Mouse (Mus musculus) CH12.LX (cell line): ENCODE results near the gene Gm20695. TPM values are rescaled to one million over a fixed set of nuclear protein-coding genes. Genes with fewer than 3 reads are reported as not detected.

ENCODE experiments used
- DNase-seq: peaks from one replicate; pipeline ENCODE4 v3.0.0-alpha.2; 2013; ENCODE audit errors: extremely low read depth
- H3K27ac ChIP-seq: 2 replicates; pipeline ENCODE4 v1.5.1; 2012; ENCODE audit warnings: low read depth, mild to moderate bottlenecking, control low read depth, moderate library complexity; ENCODE audit not compliant: insufficient read depth
- H3K27me3 ChIP-seq: replicated peaks from 2 replicates; pipeline ENCODE3; 2012; ENCODE audit warnings: inconsistent platforms
- H3K36me3 ChIP-seq, 2 experiments: replicated peaks in 1 of 2; 2 replicates each; pipeline versions ENCODE3 to v1.6.1; 2012; ENCODE audit warnings: inconsistent platforms in 1 of 2, low read length in 1 of 2, mild to moderate bottlenecking in 1 of 2, mixed read lengths in 1 of 2, moderate library complexity in 1 of 2; ENCODE audit not compliant: control insufficient read depth in 1 of 2, insufficient read depth in 1 of 2
- H3K4me1 ChIP-seq, 2 experiments: 2 replicates each; pipeline ENCODE4 v1.6.1; 2012; ENCODE audit warnings: inconsistent platforms in 1 of 2, moderate library complexity in 1 of 2; ENCODE audit not compliant: insufficient read depth in 2 of 2, control insufficient read depth in 1 of 2
- H3K4me2 ChIP-seq: 2 replicates; pipeline ENCODE4 v1.6.1; 2012; ENCODE audit warnings: low read depth, mild to moderate bottlenecking, control low read depth; ENCODE audit not compliant: poor library complexity, insufficient read depth, severe bottlenecking
- H3K4me3 ChIP-seq, 3 experiments: fragments of 150-350 bp in 1 of 3; sonication (generic) in 1 of 3; replicated peaks in 1 of 3; 2 replicates each; pipeline versions ENCODE3 to v1.5.1; 2011 to 2012; ENCODE audit warnings: low read depth in 2 of 3, low read length in 2 of 3, mild to moderate bottlenecking in 2 of 3, moderate library complexity in 2 of 3, control low read depth in 1 of 3, improper control_type of control experiment in 1 of 3, inconsistent platforms in 1 of 3, mixed read lengths in 1 of 3; ENCODE audit not compliant: poor library complexity in 1 of 3
- H3K79me2 ChIP-seq: replicated peaks from 2 replicates; pipeline ENCODE4 v1.6.1; 2012; ENCODE audit warnings: mild to moderate bottlenecking, moderate library complexity; ENCODE audit not compliant: control insufficient read depth, poor library complexity, insufficient read depth, severe bottlenecking; ENCODE audit errors: extremely low read depth
- H3K9ac ChIP-seq: 2 replicates; pipeline ENCODE4 v1.6.1; 2012; ENCODE audit warnings: low read depth, mild to moderate bottlenecking, control low read depth, moderate library complexity; ENCODE audit not compliant: insufficient read depth
- H3K9me3 ChIP-seq: replicated peaks from 2 replicates; pipeline ENCODE3; 2012; ENCODE audit warnings: low read length, inconsistent platforms, mixed read lengths
- EP300 ChIP-seq: IDR thresholded peaks from 2 replicates; pipeline ENCODE4 v1.6.1; 2011; ENCODE audit warnings: low read length, improper control_type of control experiment
- IRF4 ChIP-seq: IDR thresholded peaks from 2 replicates; pipeline ENCODE4 v1.6.1; 2014; ENCODE audit warnings: low read depth, mild to moderate bottlenecking, inconsistent platforms, low read length, improper control_type of control experiment
- MXI1 ChIP-seq: IDR thresholded peaks from 2 replicates; pipeline ENCODE4 v1.6.1; 2011; ENCODE audit warnings: mild to moderate bottlenecking, low read depth, low read length, improper control_type of control experiment
- PAX5 ChIP-seq: IDR thresholded peaks from 2 replicates; pipeline ENCODE4 v1.6.1; 2012; ENCODE audit warnings: low read length, inconsistent platforms, mixed read lengths
- TCF12 ChIP-seq: IDR thresholded peaks from 2 replicates; pipeline ENCODE4 v1.6.1; 2014; ENCODE audit warnings: low read depth, mild to moderate bottlenecking, inconsistent platforms, low read length, improper control_type of control experiment
- UBTF ChIP-seq: IDR thresholded peaks from 2 replicates; pipeline ENCODE4 v1.6.1; 2012; ENCODE audit warnings: low read depth, mild to moderate bottlenecking, inconsistent platforms, low read length, improper control_type of control experiment, moderate library complexity
- USF2 ChIP-seq: conservative IDR thresholded peaks from 2 replicates; pipeline ENCODE4 v1.6.1; 2011; ENCODE audit warnings: low read depth, low read length, improper control_type of control experiment
- ZKSCAN1 ChIP-seq: IDR thresholded peaks from 2 replicates; pipeline ENCODE4 v1.6.1; 2012; ENCODE audit warnings: low read depth, inconsistent platforms, low read length, improper control_type of control experiment, borderline replicate concordance
- dilution Hi-C: fragments of 300-500 bp; cut with MboI; formaldehyde crosslinking; loops from 2 replicates; pipeline ENCODE4 v1.14.3; 2020; ENCODE audit warnings: low sequenced_read_pairs; ENCODE audit not compliant: extremely low pct_unique_long_range_greater_than_20kb, extremely low pct_ligation_motif_present
- in situ Hi-C: fragments of 300-500 bp; cut with MboI; formaldehyde crosslinking; loops from 3 replicates; pipeline ENCODE4 v1.14.3; 2019; ENCODE audit warnings: low sequenced_read_pairs, low pct_ligation_motif_present, low pct_unique_long_range_greater_than_20kb, mixed read lengths
- polyA plus RNA-seq: library from polyadenylated mRNA; unstranded; fragments of >175 nt; gene quantifications from 2 replicates; pipeline ENCODE4 v1.2.1, GENCODE M21; 2012; ENCODE audit warnings: low read depth; ENCODE audit not compliant: insufficient read length
- total RNA-seq, 2 experiments: library from RNA; depleted of rRNA; stranded (reverse); fragments of 300-350 nt in 1 of 2; fragments of >200 nt in 1 of 2; gene quantifications; 2 replicates each; pipeline ENCODE4 v1.2.3; 2012 to 2014

Gm20695 gene
- total and polyA plus RNA-seq, 3 experiments, result 0.89 to 1.2 TPM; not detected in 1

GRCm38 (mm10) chr16:3854437-3855182, 29.8 kb upstream of the Gm20695 start:
- in situ Hi-C loops, result no loop called here
- DNase-seq, result no peak
- peaks cover 2 to 5% of the 10 kb centered on the region in 2 experiments; a peak in 1 of 4 replicates for H3K4me1 ChIP-seq

GRCm38 (mm10) chr16:3855776-3856175, 28.7 kb upstream of the Gm20695 start:
- Histone ChIP-seq H3K4me2 (no peak overlapping the region), H3K9ac (no peak overlapping the region), H3K27me3 (no peaks in the 10 kb centered on the region), H3K4me3 (no peak overlapping the region), H3K27ac (no peak overlapping the region), H3K36me3 (peaks cover under 1 to 5% of the 10 kb centered on the region in 2 experiments), H3K4me1 (peaks cover 2 to 5% of the 10 kb centered on the region in 2 experiments; a peak in 1 of 4 replicates)
- in situ Hi-C loops, result no loop called here
- DNase-seq, result no peak
- no peak for TF ChIP-seq TCF12
- TF ChIP-seq, all 38 proteins: peak for 0
- Histone ChIP-seq H3K79me2 (no peaks in the 10 kb centered on the region), H3K9me3 (no peaks in the 10 kb centered on the region)
- dilution Hi-C loops, result no loop called here

More at GRCm38 (mm10) chr16:3854437-3855182, 29.8 kb upstream of the Gm20695 start:
- Histone ChIP-seq H3K27me3 (no peaks in the 10 kb centered on the region), H3K9ac (no peak overlapping the region), H3K36me3 (no peaks in the 10 kb centered on the region), H3K9me3 (no peaks in the 10 kb centered on the region), H3K79me2 (no peaks in the 10 kb centered on the region), H3K27ac (no peak overlapping the region), H3K4me2 (no peak overlapping the region), H3K4me3 (no peak overlapping the region)
- TF ChIP-seq MXI1, result no peak
- TF ChIP-seq ZKSCAN1, result no peak
- no peak for TF ChIP-seq PAX5
- dilution Hi-C loops, result no loop called here

GRCm38 (mm10) chr16:3859254-3859653, 25.2 kb upstream of the Gm20695 start:
- Histone ChIP-seq H3K27me3 (no peaks in the 10 kb centered on the region), H3K4me3 (no peak overlapping the region), H3K27ac (no peak overlapping the region), H3K79me2 (0 out of 2 replicates have a peak, but pooled peaks cover 2% of the 10 kb centered on the region), H3K9me3 (no peaks in the 10 kb centered on the region), H3K36me3 (peaks cover 10 to 28% of the 10 kb centered on the region in 2 experiments), H3K4me1 (peaks cover 2 to 5% of the 10 kb centered on the region in 2 experiments; a peak in 1 of 4 replicates), H3K4me2 (no peak overlapping the region), H3K9ac (no peak overlapping the region)
- no peak for TF ChIP-seq EP300
- TF ChIP-seq UBTF, result no peak
- TF ChIP-seq PAX5, result no peak
- no peak for TF ChIP-seq USF2
- no peak for TF ChIP-seq IRF4
- dilution Hi-C loops, result no loop called here
- in situ Hi-C loops, result no loop called here
- peak; percentile 14 for DNase-seq
